Mouse (Mus musculus) embryonic facial prominence, embryonic 11.5 days (tissue): ENCODE results near the gene 4921539E11Rik. TPM values are rescaled to one million over a fixed set of nuclear protein-coding genes. Genes with fewer than 3 reads are reported as not detected.

Experiments used
- ATAC-seq: fragments of 200-750 bp; cut with Nextera tagmentation; replicated peaks from 2 replicates; pipeline ENCODE4 v1.8.0; 2017; ENCODE audit warnings: low read depth; ENCODE audit not compliant: insufficient number of reproducible peaks, low FRiP score, low TSS enrichment
- DNase-seq: peaks from one replicate; pipeline ENCODE4 v3.0.0-alpha.2; 2015; ENCODE audit warnings: low spot score
- H3K27ac ChIP-seq: fragments of 300-500 bp; sonication (generic); replicated peaks from 2 replicates; pipeline ENCODE4 v1.5.1; 2014; ENCODE audit warnings: mild to moderate bottlenecking, low read depth, low read length, control low read depth
- H3K27me3 ChIP-seq: fragments of 300-500 bp; sonication (generic); 2 replicates; pipeline ENCODE4 v1.6.1; 2014; ENCODE audit warnings: mild to moderate bottlenecking, low read length, moderate library complexity, mixed read lengths; ENCODE audit not compliant: control insufficient read depth, insufficient read depth
- H3K36me3 ChIP-seq: fragments of 300-500 bp; sonication (generic); replicated peaks from 2 replicates; pipeline ENCODE4 v1.6.1; 2014; ENCODE audit warnings: low read depth, mild to moderate bottlenecking, low read length, moderate library complexity, mixed read lengths; ENCODE audit not compliant: control insufficient read depth, insufficient read depth
- H3K4me1 ChIP-seq: fragments of 300-500 bp; sonication (generic); 2 replicates; pipeline ENCODE4 v1.6.1; 2014; ENCODE audit warnings: low read length, mixed read lengths; ENCODE audit not compliant: control insufficient read depth, insufficient read depth
- H3K4me2 ChIP-seq: fragments of 300-500 bp; sonication (generic); 2 replicates; pipeline ENCODE4 v1.6.1; 2014; ENCODE audit warnings: low read depth, mild to moderate bottlenecking, control low read depth, low read length, moderate library complexity
- H3K4me3 ChIP-seq: fragments of 300-500 bp; sonication (generic); 2 replicates; pipeline ENCODE4 v1.5.1; 2014; ENCODE audit warnings: low read depth, low read length, control low read depth
- H3K9ac ChIP-seq: fragments of 300-500 bp; sonication (generic); replicated peaks from 2 replicates; pipeline ENCODE4 v1.6.1; 2014; ENCODE audit warnings: mild to moderate bottlenecking, control low read depth, low read length
- H3K9me3 ChIP-seq: fragments of 300-500 bp; sonication (generic); replicated peaks from 2 replicates; pipeline ENCODE4 v1.6.1; 2016; ENCODE audit warnings: mild to moderate bottlenecking, low read length, inconsistent platforms, mixed read lengths; ENCODE audit not compliant: control insufficient read depth
- WGBS: fragments of 180-500 bp; shearing (Covaris S2); extraction: QIAGEN DNeasy Blood & Tissue Kit; methylation state at CpG from one replicate; pipeline ENCODE4 v1.1.7; 2014; 5-methylcytosine and 5-hydroxymethylcytosine counted together
- polyA plus RNA-seq: library from polyadenylated mRNA; unstranded; fragments of >200 nt; fragmentation: Nextera tagmentation; extraction: Ambion mirVana; gene quantifications from 2 replicates; pipeline ENCODE4 v1.2.1, GENCODE M21; 2014

Gene 4921539E11Rik
- polyA plus RNA-seq, 1 experiment from 2014 or later = not detected

- Histone ChIP-seq H3K9ac (no peak overlapping the region), H3K27ac (no peak overlapping the region), H3K27me3 (no peaks in the 10 kb centered on the region), H3K36me3 (no peaks in the 10 kb centered on the region), H3K4me2 (no peak overlapping the region), H3K4me3 (no peak overlapping the region), H3K9me3 (no peaks in the 10 kb centered on the region), H3K4me1 (no peaks in the 10 kb centered on the region)
- no peak for ATAC-seq
- WGBS = 68% methylated on average over 6 of the region's 6 CpGs
- DNase-seq = no peak
Measured at GRCm38 (mm10) chr4:103221789-103222188, 68.9 kb downstream of the 4921539E11Rik start.

- H3K4me1 ChIP-seq = no peaks in the 10 kb centered on the region
- no peaks in the 10 kb centered on the region for H3K27me3 ChIP-seq
- peak overlapping the region; percentile 31 for H3K27ac ChIP-seq
- H3K4me2 ChIP-seq = no peak overlapping the region
- no peak overlapping the region for H3K9ac ChIP-seq
- no peaks in the 10 kb centered on the region for H3K36me3 ChIP-seq
- no peak overlapping the region for H3K4me3 ChIP-seq
- WGBS = 45% methylated on average over 5 of the region's 5 CpGs
- H3K9me3 ChIP-seq = no peaks in the 10 kb centered on the region
- ATAC-seq (no peak), DNase-seq (peak; percentile 63)
Measured at GRCm38 (mm10) chr4:103219011-103219410, 71.7 kb downstream of the 4921539E11Rik start.

DNA sequence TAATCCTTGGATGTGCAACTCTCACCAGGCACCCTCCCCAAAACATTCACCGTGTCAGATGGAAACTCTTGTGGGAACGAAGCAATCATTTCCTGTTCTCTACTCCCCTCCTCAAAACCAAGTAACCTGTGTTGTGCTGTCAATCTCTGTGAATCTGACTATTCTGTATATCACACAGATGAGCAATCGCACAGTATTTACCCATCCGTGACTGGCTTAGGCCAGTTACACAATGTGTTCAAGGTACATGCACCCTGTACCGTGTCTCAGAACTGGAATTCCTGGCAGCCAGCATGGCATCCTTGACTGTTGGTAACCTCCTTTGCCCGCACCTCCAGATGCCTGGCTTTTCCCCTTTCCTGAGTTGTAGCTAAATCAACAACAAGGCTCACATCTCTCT is 74.6 kb downstream of the 4921539E11Rik start:
- 80% methylated on average over 6 of the region's 6 CpGs for WGBS
- Histone ChIP-seq H3K4me1 (no peaks in the 10 kb centered on the region), H3K27ac (no peak overlapping the region), H3K9ac (no peak overlapping the region), H3K9me3 (no peaks in the 10 kb centered on the region), H3K36me3 (no peaks in the 10 kb centered on the region), H3K27me3 (no peaks in the 10 kb centered on the region), H3K4me3 (no peak overlapping the region), H3K4me2 (no peak overlapping the region)
- ATAC-seq (no peak), DNase-seq (no peak)

GRCm38 (mm10) chr4:103214925-103215820 is 75.5 kb downstream of the 4921539E11Rik start, which contains the start of gene Slc35d1:
Gene Slc35d1 (minus strand): TSS chr4:103215164.
- Histone ChIP-seq H3K9me3 (no peaks in the 10 kb centered on the region), H3K4me2 (peak within 1 kb of the TSS; percentile 48), H3K4me3 (peak within 1 kb of the TSS; percentile 77), H3K4me1 (no peaks in the 10 kb centered on the region), H3K27me3 (no peaks in the 10 kb centered on the region), H3K9ac (peak within 1 kb of the TSS; percentile 99), H3K36me3 (no peaks in the 10 kb centered on the region), H3K27ac (peak within 1 kb of the TSS; percentile 92)
- ATAC-seq (peak; percentile 92), DNase-seq (peak; percentile 85)
- WGBS = 2% methylated on average over 69 of the region's 70 CpGs

GRCm38 (mm10) chr4:103214498-103214924 is 76.2 kb downstream of the 4921539E11Rik start:
- DNase-seq = peak; percentile 63
- WGBS = under 1% methylated on average over 30 of the region's 48 CpGs
- Histone ChIP-seq H3K9me3 (no peaks in the 10 kb centered on the region), H3K27ac (peak overlapping the region; percentile 92), H3K9ac (peak overlapping the region; percentile 99), H3K4me2 (peak overlapping the region; percentile 48), H3K4me3 (peak overlapping the region; percentile 77), H3K27me3 (no peaks in the 10 kb centered on the region), H3K4me1 (no peaks in the 10 kb centered on the region), H3K36me3 (no peaks in the 10 kb centered on the region; the same call in 1 of the 2 replicates)
- ATAC-seq = peak; percentile 46

DNA sequence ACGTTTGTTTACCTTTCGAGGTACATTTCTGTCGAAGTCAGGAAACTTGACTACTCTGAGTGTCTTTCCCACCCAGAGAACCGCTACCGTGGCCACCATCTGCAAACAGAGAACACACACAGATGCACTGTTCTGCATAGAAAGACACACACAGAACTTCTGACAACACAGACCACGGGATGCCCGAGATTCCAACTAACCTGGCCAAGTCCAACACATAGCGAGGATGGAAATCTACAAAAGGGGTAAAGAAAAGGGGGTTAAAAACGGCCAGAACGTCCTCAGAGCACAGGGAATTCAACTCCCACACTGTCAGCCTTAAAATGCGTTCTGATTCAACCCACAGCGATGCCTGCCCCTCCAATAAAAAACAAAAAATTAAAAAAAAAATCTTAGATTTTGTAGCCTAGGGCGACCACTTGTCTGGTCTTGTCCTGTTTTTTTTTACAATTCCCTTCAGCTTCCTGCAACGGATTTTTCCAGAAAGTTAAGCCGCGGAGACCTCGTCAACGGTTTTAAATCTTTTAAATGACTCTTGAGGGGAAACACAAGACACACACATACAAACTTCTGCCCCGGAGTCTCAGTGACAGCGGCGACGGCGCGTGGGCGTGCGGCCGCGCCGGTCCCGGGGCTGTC is 76.7 kb downstream of the 4921539E11Rik start:
- Histone ChIP-seq H3K27ac (peak overlapping the region; percentile 92), H3K4me1 (no peaks in the 10 kb centered on the region), H3K9me3 (no peaks in the 10 kb centered on the region), H3K4me2 (peak overlapping the region; percentile 48), H3K4me3 (peak overlapping the region; percentile 77), H3K36me3 (no peaks in the 10 kb centered on the region; the same call in 1 of the 2 replicates), H3K9ac (peak overlapping the region; percentile 99), H3K27me3 (no peaks in the 10 kb centered on the region)
- DNase-seq (peak; percentile 33), ATAC-seq (no peak)
- 2% methylated on average over 30 of the region's 30 CpGs for WGBS

GRCm38 (mm10) chr4:103208553-103208952 is 82.1 kb downstream of the 4921539E11Rik start:
- H3K27me3 ChIP-seq = no peaks in the 10 kb centered on the region
- no peaks in the 10 kb centered on the region for H3K4me1 ChIP-seq
- no peak overlapping the region for H3K4me3 ChIP-seq
- no peak overlapping the region for H3K4me2 ChIP-seq
- DNase-seq (no peak), ATAC-seq (no peak)
- H3K9me3 ChIP-seq = no peaks in the 10 kb centered on the region
- no peak overlapping the region for H3K27ac ChIP-seq
- H3K36me3 ChIP-seq = no peaks in the 10 kb centered on the region; the same call in 1 of the 2 replicates
- H3K9ac ChIP-seq = no peak overlapping the region
- 94% methylated on average over 1 of the region's 1 CpGs for WGBS

GRCm38 (mm10) chr4:103203646-103204045 is 87.0 kb downstream of the 4921539E11Rik start:
- no peaks in the 10 kb centered on the region for H3K27me3 ChIP-seq
- H3K4me3 ChIP-seq = no peak overlapping the region
- no peak overlapping the region for H3K27ac ChIP-seq
- no peak overlapping the region for H3K9ac ChIP-seq
- H3K4me2 ChIP-seq = no peak overlapping the region
- ATAC-seq = no peak
- no peaks in the 10 kb centered on the region for H3K9me3 ChIP-seq
- 92% methylated on average over 2 of the region's 2 CpGs for WGBS
- H3K4me1 ChIP-seq = no peaks in the 10 kb centered on the region
- no peak for DNase-seq
- H3K36me3 ChIP-seq = no peaks in the 10 kb centered on the region; the same call in 1 of the 2 replicates
